Mouse (Mus musculus) frontal cortex, postnatal 25 days (tissue): Measurements from ENCODE around the gene Camk2d.

Experiments used
- DNase-seq, 2 experiments: peaks; one replicate each; pipeline ENCODE4 v3.0.0; 2022; ENCODE audit warnings: low spot score in 2 of 2

The Camk2d gene

DNA sequence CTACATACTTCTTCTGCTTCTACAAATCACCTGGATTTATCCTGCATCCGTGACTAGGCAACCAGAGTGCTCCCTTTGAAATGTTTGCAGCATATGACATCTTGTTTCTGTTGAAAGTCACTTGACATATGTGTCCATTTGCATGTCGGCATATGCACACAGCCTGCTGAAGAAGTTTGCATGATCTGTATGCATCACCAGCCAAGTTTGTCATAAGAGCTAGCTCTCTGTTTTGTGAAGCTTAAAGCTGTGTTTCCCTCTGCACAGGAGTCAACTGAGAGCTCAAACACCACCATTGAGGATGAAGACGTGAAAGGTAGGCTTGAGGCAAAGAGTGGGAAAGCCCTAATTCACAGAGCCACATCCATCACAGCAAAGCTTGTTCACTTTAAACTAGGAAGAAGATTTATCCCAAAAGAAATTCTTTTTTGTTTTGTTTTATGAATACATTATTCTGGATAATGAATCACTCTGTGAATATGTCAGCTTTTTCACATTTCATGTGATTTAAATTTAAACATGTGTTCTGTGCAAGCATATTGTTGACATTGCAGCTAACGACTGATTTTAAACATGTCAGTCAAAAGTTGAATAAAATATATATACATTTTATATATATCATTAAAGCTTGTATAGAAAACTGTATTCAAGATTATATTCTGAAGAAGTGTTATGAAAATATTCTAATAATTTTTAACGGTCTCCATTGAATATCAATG is 214.4 kb downstream of the Camk2d start:
- no peak for DNase-seq

GRCm38 (mm10) chr3:126811646-126812045 is 215.5 kb downstream of the Camk2d start:
- no peak for DNase-seq

DNA sequence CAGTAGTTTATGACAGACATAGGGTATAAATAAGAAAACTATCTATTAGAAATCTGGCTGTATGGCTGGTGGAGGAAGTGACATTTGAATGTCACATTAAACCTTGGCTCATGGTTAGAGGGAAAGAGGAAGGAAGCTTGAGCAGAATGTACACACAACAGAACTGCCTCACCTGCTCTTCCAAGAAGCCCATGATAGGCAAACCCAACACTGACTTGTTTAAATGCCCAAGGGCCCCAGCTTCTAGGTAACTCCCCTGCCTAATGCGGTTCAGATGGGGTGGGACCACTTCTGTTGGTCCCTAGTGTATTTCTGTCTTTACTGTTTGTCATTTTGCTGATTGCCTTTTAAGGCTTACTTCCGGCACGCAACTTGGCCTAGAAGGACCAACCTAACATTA is 226.3 kb downstream of the Camk2d start:
- no peak for DNase-seq

DNA sequence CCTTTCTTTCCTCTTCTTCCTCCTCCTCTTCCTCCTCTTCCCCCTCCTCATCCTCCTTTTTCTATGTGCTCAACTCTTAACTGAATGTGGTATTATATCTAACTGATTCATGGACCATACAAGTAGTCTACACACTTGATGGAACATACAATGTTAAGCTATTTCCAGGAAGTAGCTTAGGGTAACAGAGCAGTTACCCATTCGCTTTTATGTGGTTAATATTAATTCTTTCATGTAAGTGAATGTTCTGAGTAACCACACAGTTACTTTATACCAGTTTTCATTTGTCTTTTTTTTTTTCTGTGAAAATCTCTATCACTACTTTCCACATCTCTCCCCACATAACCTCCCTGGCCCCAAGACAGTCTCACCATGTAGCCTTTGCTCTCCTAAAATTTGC is 228.8 kb downstream of the Camk2d start:
- no peak for DNase-seq

GRCm38 (mm10) chr3:126826172-126826571 is 230.1 kb downstream of the Camk2d start:
- DNase-seq: no peak

DNA sequence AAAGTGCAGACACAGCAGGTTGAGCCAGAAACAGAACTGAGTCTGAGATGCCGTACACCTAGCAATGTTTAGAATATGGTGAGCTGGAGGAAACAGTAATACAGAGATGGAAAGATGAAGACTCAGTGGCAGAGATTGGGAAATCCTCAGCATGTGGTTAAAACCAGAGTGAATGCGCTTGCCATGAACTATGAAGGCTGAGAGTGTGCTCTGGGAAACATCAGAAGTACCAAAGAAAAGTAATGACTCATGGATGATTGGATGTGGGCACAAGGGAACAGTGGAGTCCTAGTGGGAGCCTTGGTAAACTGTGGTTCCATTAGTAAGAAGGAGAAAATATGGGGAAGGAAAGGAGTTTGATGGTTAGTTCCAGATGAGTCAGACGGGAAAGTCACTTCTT is 231.8 kb downstream of the Camk2d start:
- no peak for DNase-seq

DNA sequence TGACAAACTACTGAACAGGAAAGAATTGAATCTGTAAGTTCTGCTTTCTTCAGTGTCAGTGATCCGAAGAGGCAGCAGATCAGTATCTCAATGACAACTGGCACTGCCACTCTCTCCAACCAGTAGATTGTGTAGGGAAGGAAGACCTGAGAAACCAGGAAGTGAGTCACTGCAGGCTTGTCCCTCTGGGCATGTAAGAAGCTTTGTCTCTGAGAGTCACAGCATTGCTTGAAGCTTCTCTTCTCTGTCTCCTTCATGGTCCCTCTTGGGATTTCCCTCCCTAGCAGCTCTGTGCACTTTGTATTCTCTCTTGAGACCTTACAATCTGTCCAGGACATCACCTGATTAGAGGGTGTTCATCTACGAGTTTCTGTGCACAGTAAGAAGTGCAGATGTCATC is 233.7 kb downstream of the Camk2d start:
- DNase-seq: no peak

GRCm38 (mm10) chr3:126831418-126832138 is 235.5 kb downstream of the Camk2d start:
- DNase-seq: no peak

- DNase-seq: no peak
Measured at GRCm38 (mm10) chr3:126834641-126835167, 238.6 kb downstream of the Camk2d start.

DNA sequence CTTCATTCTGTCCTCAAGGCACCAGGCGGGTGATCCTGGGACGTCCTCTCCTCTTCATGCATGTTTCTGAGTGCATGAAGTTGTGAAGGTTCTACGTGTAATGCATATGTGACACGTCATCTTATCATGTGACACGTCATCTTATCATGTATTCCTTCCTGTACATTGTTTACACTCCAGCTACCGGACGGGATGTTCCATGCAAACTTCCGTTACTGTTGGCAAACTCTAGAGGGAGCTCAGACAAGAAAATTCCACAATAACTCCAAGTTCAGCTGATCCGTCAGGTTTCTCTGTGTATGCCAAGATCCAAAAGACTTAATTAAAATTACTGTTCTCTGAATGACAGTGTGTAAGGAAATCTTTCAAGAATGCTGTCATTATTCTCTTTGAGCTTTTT is 246.7 kb downstream of the Camk2d start:
- no peak for DNase-seq

DNA sequence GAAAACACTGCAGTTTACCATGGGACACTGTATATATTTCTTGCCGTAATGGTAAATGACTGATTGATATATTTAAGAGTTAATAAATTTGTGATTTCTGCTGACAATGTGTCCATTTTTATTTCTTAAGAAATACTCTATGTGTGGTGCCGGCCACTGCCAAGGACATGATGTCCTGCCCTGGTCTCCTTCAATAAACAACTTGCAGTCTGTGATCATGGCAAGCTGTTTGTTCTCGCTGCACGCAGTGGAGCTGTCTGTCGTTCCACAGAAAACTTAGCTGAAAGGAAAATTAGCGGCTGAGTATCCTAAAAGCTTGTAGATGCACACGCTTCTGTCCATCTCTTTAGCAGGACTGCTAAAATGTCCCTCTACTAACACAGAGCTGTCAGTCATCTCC is 248.7 kb downstream of the Camk2d start:
- DNase-seq: no peak

DNA sequence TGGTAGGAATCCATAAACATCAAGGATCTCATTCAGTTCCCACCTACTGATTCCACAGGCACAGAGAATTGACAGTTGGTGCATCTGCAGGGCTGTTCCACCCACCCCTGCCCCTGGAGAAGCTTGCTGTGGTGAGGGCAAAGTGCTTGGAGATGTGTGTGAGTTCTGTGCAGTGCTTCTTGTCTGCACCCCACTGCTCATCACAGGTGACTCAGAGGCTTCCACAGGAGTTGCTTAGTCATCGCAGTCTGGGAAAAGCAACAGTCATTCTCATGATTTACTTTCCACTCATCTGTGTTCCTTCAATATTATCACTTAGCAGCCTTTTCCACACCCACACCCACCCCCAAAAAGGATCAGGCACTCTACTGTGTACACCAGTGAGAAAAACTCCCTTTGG is 252.0 kb downstream of the Camk2d start:
- DNase-seq: peak in 1 of 2 experiments; percentile 47

GRCm38 (mm10) chr3:126860442-126860841 is 264.3 kb downstream of the Camk2d start:
- DNase-seq: no peak

DNA sequence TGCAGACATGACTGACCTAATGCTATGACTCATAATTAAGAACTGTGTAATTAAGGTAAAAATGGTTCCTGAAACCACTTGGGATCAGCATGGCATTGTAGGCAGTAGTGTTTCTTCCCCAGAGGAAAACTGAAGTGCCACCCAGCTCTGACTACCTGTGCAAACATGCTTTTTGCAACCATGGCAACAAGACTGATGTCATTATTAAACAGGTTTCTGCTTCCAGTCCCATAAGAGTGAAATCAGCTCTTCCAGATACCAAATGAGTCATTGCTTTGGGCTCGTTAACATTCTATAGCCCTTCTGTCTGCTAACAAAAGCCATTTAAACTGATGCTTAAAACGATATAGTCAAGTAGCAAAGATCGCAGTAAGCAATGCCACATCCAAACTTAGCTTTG is 273.5 kb downstream of the Camk2d start:
- DNase-seq: no peak

DNA sequence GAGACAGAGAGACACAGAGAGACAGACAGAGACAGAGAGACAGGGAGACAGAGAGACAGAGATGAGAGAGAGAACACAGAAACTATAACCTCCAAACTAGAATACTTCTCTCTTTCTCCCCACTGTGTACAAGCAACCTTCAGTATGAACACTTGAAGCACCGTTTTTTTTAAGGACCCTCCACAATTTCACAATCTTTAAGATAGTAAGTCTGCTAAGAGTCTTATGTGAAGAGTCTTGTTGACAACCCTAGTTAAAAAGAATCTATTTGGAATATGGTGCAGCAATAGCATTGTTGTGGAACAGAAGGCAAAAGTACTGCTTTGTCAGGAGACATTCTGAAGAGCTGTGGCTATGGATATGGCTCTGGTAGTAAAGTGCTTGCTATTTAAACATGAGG is 274.6 kb downstream of the Camk2d start:
- DNase-seq: no peak

- no peak for DNase-seq
Measured at GRCm38 (mm10) chr3:126878233-126878632, 282.1 kb downstream of the Camk2d start.

DNA sequence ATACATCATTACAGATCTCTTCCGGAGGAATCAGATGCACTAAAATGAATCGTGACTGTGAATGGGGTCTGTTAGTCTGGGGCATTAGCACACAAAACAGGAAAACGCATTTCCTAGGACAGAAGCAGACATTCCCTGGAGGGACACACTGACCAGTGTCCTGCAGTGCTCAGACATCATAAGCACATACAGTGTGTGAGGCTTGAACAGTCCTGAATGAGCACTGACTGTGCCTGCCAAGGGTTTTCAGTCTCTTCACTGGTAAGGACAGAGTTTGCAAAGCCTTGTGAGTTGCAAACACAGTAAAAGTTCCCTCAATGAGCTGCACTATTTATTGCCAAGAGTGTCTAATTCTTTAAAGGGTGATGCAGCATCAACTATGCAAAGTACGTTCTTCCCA is 290.0 kb downstream of the Camk2d start:
- no peak for DNase-seq

DNA sequence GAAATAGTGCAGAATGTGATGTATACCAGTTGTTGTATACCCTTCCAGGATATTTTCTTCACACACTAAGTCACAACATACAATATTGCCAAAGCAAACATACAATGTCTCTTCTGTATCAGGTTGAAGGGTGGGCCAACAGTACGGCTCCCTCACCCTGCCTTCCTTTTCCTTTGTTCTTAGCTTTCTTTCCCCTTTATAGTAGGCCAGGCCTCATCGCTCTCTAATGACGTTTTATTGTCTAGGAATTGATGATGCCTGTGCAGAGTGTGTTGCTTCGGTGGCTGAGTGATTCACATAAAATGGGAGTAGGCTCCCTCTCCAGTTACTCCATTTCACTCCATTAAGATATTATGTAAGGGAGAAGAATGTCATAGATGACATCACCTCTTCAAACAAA is 290.5 kb downstream of the Camk2d start:
- no peak for DNase-seq
